Mouse (Mus musculus): ENCODE results near the gene Tefm.

Tefm gene

GRCm38 (mm10) chr11:80098444-80099056 lies 43.4 kb downstream of the Tefm start:
- no peak for DNase-seq (ENCODE audit: low read depth, low spot score)

GRCm38 (mm10) chr11:80090555-80091164 lies 51.3 kb downstream of the Tefm start:
- no peak for DNase-seq (ENCODE audit: low read depth, low spot score)

GRCm38 (mm10) chr11:80089817-80090214 lies 52.2 kb downstream of the Tefm start:
- no peak for DNase-seq (ENCODE audit: low read depth, low spot score)

- peak; percentile 72 for DNase-seq (ENCODE audit: low read depth, low spot score)
Observed at GRCm38 (mm10) chr11:80088917-80089816, 52.8 kb downstream of the Tefm start, which contains the start of gene Atad5. Atad5 (plus strand) TSS chr11:80089400.

- no peak for DNase-seq (ENCODE audit: low read depth, low spot score)
Observed at GRCm38 (mm10) chr11:80086844-80087243, 55.1 kb downstream of the Tefm start.

Measured in brain, embryonic 18.5 days (tissue).